Mouse (Mus musculus): ENCODE results near the gene Gucd1. TPM values are rescaled to one million over a fixed set of nuclear protein-coding genes. Genes with fewer than 3 reads are reported as not detected.

The Gucd1 gene
- total RNA-seq, 1 experiment = 11.5 TPM

DNA sequence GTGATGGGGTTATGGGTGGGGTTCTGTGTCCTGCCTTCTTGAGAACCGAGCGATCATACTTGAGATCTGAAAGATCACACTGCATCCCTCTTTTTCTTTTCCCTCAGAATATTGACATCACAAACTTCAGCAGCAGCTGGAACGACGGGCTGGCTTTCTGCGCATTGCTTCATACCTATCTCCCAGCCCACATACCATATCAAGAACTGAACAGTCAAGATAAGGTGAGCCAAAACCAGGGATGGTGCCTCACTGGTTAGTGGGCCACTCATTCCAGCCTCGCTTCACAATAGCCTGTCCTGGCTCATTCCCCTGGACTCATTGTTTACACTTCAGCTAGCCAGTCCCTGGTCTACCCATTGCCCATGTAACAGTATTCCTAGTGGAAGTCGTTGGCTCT is 210.6 kb downstream of the Gucd1 start:
- Histone ChIP-seq H3K27ac (ENCODE audit: insufficient read depth, low read depth, low read length, poor library complexity, severe bottlenecking) (no peak overlapping the region), H3K36me3 (ENCODE audit: control insufficient read depth, insufficient read depth, low read length, poor library complexity, severe bottlenecking) (peaks cover 31% of the 10 kb centered on the region)

DNA sequence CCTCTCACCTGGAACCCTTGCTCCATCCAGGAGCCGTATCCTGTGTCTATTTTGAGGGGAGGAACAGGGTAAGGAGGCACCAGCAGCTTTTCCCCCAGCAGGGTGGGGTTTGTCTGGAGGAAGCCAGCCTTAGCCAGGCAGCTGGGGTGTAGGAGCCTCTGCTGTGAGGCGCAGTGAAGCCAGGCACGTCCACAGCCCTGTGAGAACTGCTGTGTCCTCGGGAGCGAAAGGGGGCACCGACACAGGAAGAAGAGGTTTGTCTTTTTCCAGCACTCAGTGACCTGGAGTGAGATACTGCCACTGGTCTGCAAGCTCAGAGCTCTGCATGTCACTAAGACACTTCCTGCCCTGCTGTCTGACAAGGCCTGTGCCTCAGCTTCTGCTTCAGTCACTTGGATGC is 213.4 kb downstream of the Gucd1 start:
- DNase-seq (ENCODE audit: low read depth, low spot score) = no peak
- Histone ChIP-seq H3K9me3 (ENCODE audit: control insufficient read depth, insufficient read depth, low read depth, low read length) (no peaks in the 10 kb centered on the region), H3K27ac (ENCODE audit: insufficient read depth, low read depth, low read length, poor library complexity, severe bottlenecking) (no peak overlapping the region), H3K9ac (ENCODE audit: insufficient read depth, low read depth, low read length, poor library complexity, severe bottlenecking) (no peak overlapping the region), H3K4me3 (ENCODE audit: insufficient read depth in 1 of 2, low read depth in 1 of 2, low read length in 2 of 2, poor library complexity in 1 of 2, severe bottlenecking in 1 of 2) (no peak overlapping the region), H3K4me1 (ENCODE audit: control insufficient read depth in 2 of 2, insufficient read depth in 2 of 2, low read length in 2 of 2, poor library complexity in 1 of 2) (no peaks in the 10 kb centered on the region), H3K36me3 (ENCODE audit: control insufficient read depth, insufficient read depth, low read length, poor library complexity, severe bottlenecking) (peaks cover 31% of the 10 kb centered on the region)
- TF ChIP-seq ZC3H11A (IDR thresholded peaks at IDR 0.05; ENCODE audit: borderline replicate concordance, low read depth, low read length) (no peak), MAFK (IDR thresholded peaks at IDR 0.05; ENCODE audit: insufficient read depth, low read depth, low read length) (no peak), HCFC1 (IDR thresholded peaks at IDR 0.05; ENCODE audit: borderline replicate concordance, insufficient read depth, low read length) (no peak), ZNF384 (IDR thresholded peaks at IDR 0.05; ENCODE audit: low read depth, low read length) (no peak), CHD2 (IDR thresholded peaks at IDR 0.05; ENCODE audit: low read depth, low read length) (no peak)
- in situ Hi-C loops (cut with MboI; ENCODE audit: low sequenced_read_pairs in 2 of 2, unreplicated experiment in 2 of 2) = no loop called here

More for the DNA sequence above, 210.6 kb downstream of the Gucd1 start:
- Histone ChIP-seq H3K4me3 (ENCODE audit: insufficient read depth in 1 of 2, low read depth in 1 of 2, low read length in 2 of 2, poor library complexity in 1 of 2, severe bottlenecking in 1 of 2) (no peak overlapping the region), H3K9me3 (ENCODE audit: control insufficient read depth, insufficient read depth, low read depth, low read length) (no peaks in the 10 kb centered on the region), H3K4me1 (ENCODE audit: control insufficient read depth in 2 of 2, insufficient read depth in 2 of 2, low read length in 2 of 2, poor library complexity in 1 of 2) (no peaks in the 10 kb centered on the region), H3K9ac (ENCODE audit: insufficient read depth, low read depth, low read length, poor library complexity, severe bottlenecking) (no peak overlapping the region)
- TF ChIP-seq CHD2 (IDR thresholded peaks at IDR 0.05; ENCODE audit: low read depth, low read length) (no peak), ZC3H11A (IDR thresholded peaks at IDR 0.05; ENCODE audit: borderline replicate concordance, low read depth, low read length) (no peak), MAFK (IDR thresholded peaks at IDR 0.05; ENCODE audit: insufficient read depth, low read depth, low read length) (no peak), ZNF384 (IDR thresholded peaks at IDR 0.05; ENCODE audit: low read depth, low read length) (no peak), HCFC1 (IDR thresholded peaks at IDR 0.05; ENCODE audit: borderline replicate concordance, insufficient read depth, low read length) (no peak)
- in situ Hi-C loops (cut with MboI; ENCODE audit: low sequenced_read_pairs in 2 of 2, unreplicated experiment in 2 of 2) = no loop called here
- DNase-seq (ENCODE audit: low read depth, low spot score) = no peak

- Histone ChIP-seq H3K9ac (ENCODE audit: insufficient read depth, low read depth, low read length, poor library complexity, severe bottlenecking) (no peak overlapping the region), H3K36me3 (ENCODE audit: control insufficient read depth, insufficient read depth, low read length, poor library complexity, severe bottlenecking) (peaks cover 31% of the 10 kb centered on the region), H3K9me3 (ENCODE audit: control insufficient read depth, insufficient read depth, low read depth, low read length) (no peaks in the 10 kb centered on the region), H3K27ac (ENCODE audit: insufficient read depth, low read depth, low read length, poor library complexity, severe bottlenecking) (no peak overlapping the region), H3K4me1 (ENCODE audit: control insufficient read depth in 2 of 2, insufficient read depth in 2 of 2, low read length in 2 of 2, poor library complexity in 1 of 2) (no peaks in the 10 kb centered on the region), H3K4me3 (ENCODE audit: insufficient read depth in 1 of 2, low read depth in 1 of 2, low read length in 2 of 2, poor library complexity in 1 of 2, severe bottlenecking in 1 of 2) (no peak overlapping the region)
- no peak for DNase-seq (ENCODE audit: low read depth, low spot score)
- in situ Hi-C loops (cut with MboI; ENCODE audit: low sequenced_read_pairs in 2 of 2, unreplicated experiment in 2 of 2) = no loop called here
- no peak for TF ChIP-seq HCFC1 (IDR thresholded peaks at IDR 0.05; ENCODE audit: borderline replicate concordance, insufficient read depth, low read length)
- TF ChIP-seq ZNF384 (IDR thresholded peaks at IDR 0.05; ENCODE audit: low read depth, low read length) = no peak
- no peak for TF ChIP-seq MAFK (IDR thresholded peaks at IDR 0.05; ENCODE audit: insufficient read depth, low read depth, low read length)
- TF ChIP-seq CHD2 (IDR thresholded peaks at IDR 0.05; ENCODE audit: low read depth, low read length) = no peak
- TF ChIP-seq ZC3H11A (IDR thresholded peaks at IDR 0.05; ENCODE audit: borderline replicate concordance, low read depth, low read length) = no peak
Measured at GRCm38 (mm10) chr10:75304049-75304405, 213.7 kb downstream of the Gucd1 start.

DNA sequence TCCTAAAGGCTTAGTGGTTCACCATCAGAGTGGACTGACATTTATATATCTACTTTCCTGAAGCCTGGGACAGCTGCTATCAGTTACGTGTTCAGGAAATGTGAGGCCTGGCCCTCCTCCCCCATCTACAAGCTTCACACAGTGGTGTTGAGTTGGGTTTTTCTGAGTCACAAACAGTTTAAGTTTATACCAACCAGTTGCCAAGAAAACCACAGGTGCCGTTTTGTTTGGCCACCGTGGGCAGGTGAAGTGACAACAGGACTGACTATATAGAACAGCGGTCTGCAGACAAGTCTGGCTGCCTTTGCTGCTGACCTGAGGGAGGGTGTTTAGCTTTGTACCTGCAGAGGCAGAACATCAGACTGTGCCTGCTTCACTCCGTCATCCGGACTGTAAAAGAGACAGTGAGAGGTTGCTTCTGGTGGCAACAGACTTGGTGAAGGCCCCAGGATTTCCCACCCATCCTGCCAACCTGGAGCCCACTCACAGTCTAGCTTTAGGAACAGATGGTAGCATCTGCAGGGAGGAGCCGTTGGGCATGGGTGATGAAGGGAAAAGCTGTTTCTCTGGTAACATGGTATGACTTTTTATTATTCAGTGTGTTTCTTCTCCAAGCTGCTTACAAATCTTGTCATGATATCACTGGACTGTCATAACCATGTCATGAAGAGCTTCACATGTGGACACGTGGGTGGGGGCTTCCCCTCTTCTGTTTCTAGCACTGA is 214.3 kb downstream of the Gucd1 start:
- Histone ChIP-seq H3K9ac (ENCODE audit: insufficient read depth, low read depth, low read length, poor library complexity, severe bottlenecking) (no peak overlapping the region), H3K27ac (ENCODE audit: insufficient read depth, low read depth, low read length, poor library complexity, severe bottlenecking) (no peak overlapping the region), H3K4me3 (ENCODE audit: insufficient read depth in 1 of 2, low read depth in 1 of 2, low read length in 2 of 2, poor library complexity in 1 of 2, severe bottlenecking in 1 of 2) (no peak overlapping the region), H3K4me1 (ENCODE audit: control insufficient read depth in 2 of 2, insufficient read depth in 2 of 2, low read length in 2 of 2, poor library complexity in 1 of 2) (no peaks in the 10 kb centered on the region), H3K9me3 (ENCODE audit: control insufficient read depth, insufficient read depth, low read depth, low read length) (no peaks in the 10 kb centered on the region), H3K36me3 (ENCODE audit: control insufficient read depth, insufficient read depth, low read length, poor library complexity, severe bottlenecking) (peaks cover 28% of the 10 kb centered on the region)
- TF ChIP-seq MAFK (IDR thresholded peaks at IDR 0.05; ENCODE audit: insufficient read depth, low read depth, low read length) (no peak), ZNF384 (IDR thresholded peaks at IDR 0.05; ENCODE audit: low read depth, low read length) (no peak)
- in situ Hi-C loops (cut with MboI; ENCODE audit: low sequenced_read_pairs in 2 of 2, unreplicated experiment in 2 of 2) = no loop called here
- DNase-seq (ENCODE audit: low read depth, low spot score) = no peak

- Histone ChIP-seq H3K27ac (ENCODE audit: insufficient read depth, low read depth, low read length, poor library complexity, severe bottlenecking) (no peak overlapping the region), H3K9me3 (ENCODE audit: control insufficient read depth, insufficient read depth, low read depth, low read length) (no peaks in the 10 kb centered on the region), H3K36me3 (ENCODE audit: control insufficient read depth, insufficient read depth, low read length, poor library complexity, severe bottlenecking) (peaks cover 21% of the 10 kb centered on the region; the same call in 1 of the 2 replicates), H3K4me3 (ENCODE audit: insufficient read depth in 1 of 2, low read depth in 1 of 2, low read length in 2 of 2, poor library complexity in 1 of 2, severe bottlenecking in 1 of 2) (no peak overlapping the region), H3K4me1 (ENCODE audit: control insufficient read depth in 2 of 2, insufficient read depth in 2 of 2, low read length in 2 of 2, poor library complexity in 1 of 2) (no peaks in the 10 kb centered on the region), H3K9ac (ENCODE audit: insufficient read depth, low read depth, low read length, poor library complexity, severe bottlenecking) (no peak overlapping the region)
- in situ Hi-C loops (cut with MboI; ENCODE audit: low sequenced_read_pairs in 2 of 2, unreplicated experiment in 2 of 2) = no loop called here
- no peak for DNase-seq (ENCODE audit: low read depth, low spot score)
- TF ChIP-seq MAFK (IDR thresholded peaks at IDR 0.05; ENCODE audit: insufficient read depth, low read depth, low read length) (no peak), ZNF384 (IDR thresholded peaks at IDR 0.05; ENCODE audit: low read depth, low read length) (no peak), CHD2 (IDR thresholded peaks at IDR 0.05; ENCODE audit: low read depth, low read length) (no peak), HCFC1 (IDR thresholded peaks at IDR 0.05; ENCODE audit: borderline replicate concordance, insufficient read depth, low read length) (no peak), ZC3H11A (IDR thresholded peaks at IDR 0.05; ENCODE audit: borderline replicate concordance, low read depth, low read length) (no peak)
Measured at GRCm38 (mm10) chr10:75302536-75302935, 215.2 kb downstream of the Gucd1 start.
